Mouse (Mus musculus): Measurements from ENCODE around the gene Hba-x. TPM values are rescaled to one million over a fixed set of nuclear protein-coding genes. Genes with fewer than 3 reads are reported as not detected.

Gene Hba-x
- polyA plus RNA-seq, 1 experiment from 2014 or later, result 4,673 TPM

GRCm38 (mm10) chr11:32243205-32243955 lies 32.8 kb upstream of the Hba-x start:
- no peak overlapping the region for H3K4me3 ChIP-seq (ENCODE audit: low read depth, low read length)
- peak overlapping the region; percentile 15; the same call in 1 of the 2 replicates for H3K9ac ChIP-seq (ENCODE audit: low read depth, low read length)
- peaks cover 42% of the 10 kb centered on the region for H3K4me1 ChIP-seq (replicated peaks; ENCODE audit: control insufficient read depth, insufficient read depth, low read length)
- DNase-seq (ENCODE audit: low spot score) (no peak), ATAC-seq (replicated peaks; ENCODE audit: low FRiP score) (no peak)
- no peak overlapping the region for H3K4me2 ChIP-seq
- peak overlapping the region; percentile 97 for H3K27ac ChIP-seq (ENCODE audit: low read depth, low read length)
- no peaks in the 10 kb centered on the region for H3K9me3 ChIP-seq (ENCODE audit: control insufficient read depth, low read length)
- no peaks in the 10 kb centered on the region for H3K27me3 ChIP-seq (replicated peaks; ENCODE audit: control insufficient read depth, insufficient read depth, low read length)
- 69% methylated on average over 7 of the region's 7 CpGs for WGBS
- peaks cover 3% of the 10 kb centered on the region for H3K36me3 ChIP-seq (ENCODE audit: control insufficient read depth, insufficient read depth, low read length)

- peak overlapping the region; percentile 97 for H3K27ac ChIP-seq (ENCODE audit: low read depth, low read length)
- DNase-seq (ENCODE audit: low spot score) (no peak), ATAC-seq (replicated peaks; ENCODE audit: low FRiP score) (no peak)
- H3K9me3 ChIP-seq (ENCODE audit: control insufficient read depth, low read length), result no peaks in the 10 kb centered on the region
- peaks cover 3% of the 10 kb centered on the region for H3K36me3 ChIP-seq (ENCODE audit: control insufficient read depth, insufficient read depth, low read length)
- peaks cover 42% of the 10 kb centered on the region for H3K4me1 ChIP-seq (replicated peaks; ENCODE audit: control insufficient read depth, insufficient read depth, low read length)
- no peak overlapping the region for H3K4me2 ChIP-seq
- H3K27me3 ChIP-seq (replicated peaks; ENCODE audit: control insufficient read depth, insufficient read depth, low read length), result no peaks in the 10 kb centered on the region
- H3K4me3 ChIP-seq (ENCODE audit: low read depth, low read length), result no peak overlapping the region
- peak overlapping the region; percentile 67 for H3K9ac ChIP-seq (ENCODE audit: low read depth, low read length)
- 77% methylated on average over 3 of the region's 3 CpGs for WGBS
Observed at GRCm38 (mm10) chr11:32244064-32244463, 32.1 kb upstream of the Hba-x start.

- whole genome bisulfite sequencing, result 83% methylated on average over 1 of the region's 1 CpGs
- DNase-seq (ENCODE audit: low spot score), result no peak
- Histone ChIP-seq H3K9me3 (ENCODE audit: control insufficient read depth, low read length) (no peaks in the 10 kb centered on the region), H3K4me1 (replicated peaks; ENCODE audit: control insufficient read depth, insufficient read depth, low read length) (peaks cover 42% of the 10 kb centered on the region), H3K4me2 (peak overlapping the region; percentile 55), H3K9ac (ENCODE audit: low read depth, low read length) (peak overlapping the region; percentile 67), H3K27me3 (replicated peaks; ENCODE audit: control insufficient read depth, insufficient read depth, low read length) (no peaks in the 10 kb centered on the region), H3K27ac (ENCODE audit: low read depth, low read length) (peak overlapping the region; percentile 97), H3K4me3 (ENCODE audit: low read depth, low read length) (no peak overlapping the region), H3K36me3 (ENCODE audit: control insufficient read depth, insufficient read depth, low read length) (peaks cover 7% of the 10 kb centered on the region)
- ATAC-seq (replicated peaks; ENCODE audit: low FRiP score), result no peak
Observed at GRCm38 (mm10) chr11:32244617-32245016, 31.6 kb upstream of the Hba-x start.

GRCm38 (mm10) chr11:32245614-32246013 lies 30.6 kb upstream of the Hba-x start:
- Histone ChIP-seq H3K36me3 (ENCODE audit: control insufficient read depth, insufficient read depth, low read length) (peaks cover 9% of the 10 kb centered on the region), H3K27ac (ENCODE audit: low read depth, low read length) (peak overlapping the region; percentile 97), H3K9me3 (ENCODE audit: control insufficient read depth, low read length) (no peaks in the 10 kb centered on the region), H3K27me3 (replicated peaks; ENCODE audit: control insufficient read depth, insufficient read depth, low read length) (no peaks in the 10 kb centered on the region), H3K9ac (ENCODE audit: low read depth, low read length) (peak overlapping the region; percentile 67), H3K4me3 (ENCODE audit: low read depth, low read length) (0 out of 2 replicates have a peak overlapping the region, but pooled peaks have one; percentile 1), H3K4me2 (peak overlapping the region; percentile 55), H3K4me1 (replicated peaks; ENCODE audit: control insufficient read depth, insufficient read depth, low read length) (peaks cover 51% of the 10 kb centered on the region)
- ATAC-seq (replicated peaks; ENCODE audit: low FRiP score) (peak; percentile 97), DNase-seq (ENCODE audit: low spot score) (no peak)
- 49% methylated on average over 6 of the region's 6 CpGs for WGBS

GRCm38 (mm10) chr11:32247068-32247467 lies 29.1 kb upstream of the Hba-x start:
- H3K4me3 ChIP-seq (ENCODE audit: low read depth, low read length), result no peak overlapping the region
- peak overlapping the region; percentile 78 for H3K27ac ChIP-seq (ENCODE audit: low read depth, low read length)
- H3K9ac ChIP-seq (ENCODE audit: low read depth, low read length), result 0 out of 2 replicates have a peak overlapping the region, but pooled peaks have one; percentile 31
- DNase-seq (ENCODE audit: low spot score), result no peak
- H3K36me3 ChIP-seq (ENCODE audit: control insufficient read depth, insufficient read depth, low read length), result peaks cover 9% of the 10 kb centered on the region
- H3K4me2 ChIP-seq, result no peak overlapping the region
- H3K27me3 ChIP-seq (replicated peaks; ENCODE audit: control insufficient read depth, insufficient read depth, low read length), result no peaks in the 10 kb centered on the region
- H3K9me3 ChIP-seq (ENCODE audit: control insufficient read depth, low read length), result no peaks in the 10 kb centered on the region
- no peak for ATAC-seq (replicated peaks; ENCODE audit: low FRiP score)
- H3K4me1 ChIP-seq (replicated peaks; ENCODE audit: control insufficient read depth, insufficient read depth, low read length), result peaks cover 58% of the 10 kb centered on the region

- Histone ChIP-seq H3K36me3 (ENCODE audit: control insufficient read depth, insufficient read depth, low read length) (peaks cover 11% of the 10 kb centered on the region), H3K4me3 (ENCODE audit: low read depth, low read length) (no peak overlapping the region), H3K9ac (ENCODE audit: low read depth, low read length) (no peak overlapping the region), H3K9me3 (ENCODE audit: control insufficient read depth, low read length) (no peaks in the 10 kb centered on the region), H3K4me1 (replicated peaks; ENCODE audit: control insufficient read depth, insufficient read depth, low read length) (peaks cover 47% of the 10 kb centered on the region), H3K27me3 (replicated peaks; ENCODE audit: control insufficient read depth, insufficient read depth, low read length) (no peaks in the 10 kb centered on the region), H3K4me2 (no peak overlapping the region), H3K27ac (ENCODE audit: low read depth, low read length) (peak overlapping the region; percentile 78; the same call in 1 of the 2 replicates)
- DNase-seq (ENCODE audit: low spot score) (no peak), ATAC-seq (replicated peaks; ENCODE audit: low FRiP score) (no peak)
- WGBS, result 78% methylated on average over 3 of the region's 3 CpGs
Observed at GRCm38 (mm10) chr11:32248350-32248749, 27.9 kb upstream of the Hba-x start.

- WGBS, result 67% methylated on average over 8 of the region's 8 CpGs
- H3K4me3 ChIP-seq (ENCODE audit: low read depth, low read length), result no peak overlapping the region
- peaks cover 37% of the 10 kb centered on the region for H3K4me1 ChIP-seq (replicated peaks; ENCODE audit: control insufficient read depth, insufficient read depth, low read length)
- DNase-seq (ENCODE audit: low spot score), result no peak
- peak overlapping the region; percentile 92 for H3K27ac ChIP-seq (ENCODE audit: low read depth, low read length)
- ATAC-seq (replicated peaks; ENCODE audit: low FRiP score), result peak; percentile 98
- H3K36me3 ChIP-seq (ENCODE audit: control insufficient read depth, insufficient read depth, low read length), result peaks cover 11% of the 10 kb centered on the region
- no peaks in the 10 kb centered on the region for H3K27me3 ChIP-seq (replicated peaks; ENCODE audit: control insufficient read depth, insufficient read depth, low read length)
- no peaks in the 10 kb centered on the region for H3K9me3 ChIP-seq (ENCODE audit: control insufficient read depth, low read length)
- peak overlapping the region; percentile 55 for H3K9ac ChIP-seq (ENCODE audit: low read depth, low read length)
- peak overlapping the region; percentile 30 for H3K4me2 ChIP-seq
Observed at GRCm38 (mm10) chr11:32250880-32251763, 25.1 kb upstream of the Hba-x start.

- WGBS, result 97% methylated on average over 1 of the region's 1 CpGs
- Histone ChIP-seq H3K27me3 (replicated peaks; ENCODE audit: control insufficient read depth, insufficient read depth, low read length) (no peaks in the 10 kb centered on the region), H3K36me3 (ENCODE audit: control insufficient read depth, insufficient read depth, low read length) (peaks cover 8% of the 10 kb centered on the region), H3K4me1 (replicated peaks; ENCODE audit: control insufficient read depth, insufficient read depth, low read length) (peaks cover 39% of the 10 kb centered on the region), H3K9ac (ENCODE audit: low read depth, low read length) (no peak overlapping the region), H3K4me3 (ENCODE audit: low read depth, low read length) (no peak overlapping the region), H3K9me3 (ENCODE audit: control insufficient read depth, low read length) (no peaks in the 10 kb centered on the region), H3K4me2 (no peak overlapping the region), H3K27ac (ENCODE audit: low read depth, low read length) (peak overlapping the region; percentile 47)
- ATAC-seq (replicated peaks; ENCODE audit: low FRiP score) (no peak), DNase-seq (ENCODE audit: low spot score) (no peak)
Observed at GRCm38 (mm10) chr11:32253121-32253520, 23.1 kb upstream of the Hba-x start.
